Comparison of ENCODE assay signal across 9 mouse cellular contexts in the genomic region with DNA sequence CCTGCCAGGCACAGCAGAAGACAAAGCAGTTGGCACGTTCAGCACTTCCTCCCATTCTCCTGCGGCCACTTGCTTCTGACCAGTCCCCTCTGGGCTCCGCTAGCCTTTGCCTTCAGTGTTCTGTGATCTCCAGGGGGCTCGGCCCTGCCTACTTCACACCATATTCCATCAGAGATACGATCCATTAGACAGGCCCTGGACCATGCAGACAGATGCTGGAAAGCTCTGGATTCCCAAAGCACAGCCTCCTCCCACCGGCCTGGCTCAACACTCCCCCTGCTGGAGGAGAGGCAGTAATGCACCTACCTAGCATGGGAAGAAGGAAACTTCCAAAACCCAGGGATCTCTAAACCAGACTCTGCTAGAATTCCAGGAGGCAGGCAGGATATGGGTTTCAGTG. TPM values are rescaled to one million over a fixed set of nuclear protein-coding genes. Genes with fewer than 3 reads are reported as not detected.
A peak's percentile ranks its signal among the peaks of the same experiment; 100 is the strongest.
DNase-seq lines count a peak whose midpoint lies in the region; ATAC-seq and TF ChIP-seq lines count a peak whose summit lies in the region.
"Had no signal": no experiment of that assay in that cellular context is flagged by ENCODE, and none has a peak within 500 bp of the region (broad histone marks: within the 10 kb centered on the region; RNA-seq: fewer than 3 reads in every experiment).

No protein-coding gene starts in this region.

- DNase-seq in layer of hippocampus, adult 2 months (ENCODE audit: low spot score in 2 of 2): peak; percentile 44 to 71
- no peak for DNase-seq in layer of hippocampus, adult 9-11 months
- peak; percentile 47 for DNase-seq in MEL (ENCODE audit: low read depth, low spot score)
- peak; percentile 51 for DNase-seq in cerebellum, adult 8-10 months
- DNase-seq in gastrocnemius, postnatal 14 days: peak; percentile 56
- peak; percentile 62 for DNase-seq in limb, embryonic 11.5 days (ENCODE audit: low spot score)
- DNase-seq in neural tube, embryonic 11.5 days (ENCODE audit: low spot score): peak; percentile 66
- no peak for DNase-seq in urinary bladder, adult 2 months (ENCODE audit: low spot score)

- H3K36me3 ChIP-seq in MEL (ENCODE audit: control insufficient read depth in 1 of 2, insufficient read depth in 2 of 2, low read length in 2 of 2): no peaks in the 10 kb centered on the region
- H3K36me3 ChIP-seq in limb, embryonic 11.5 days (ENCODE audit: control insufficient read depth, insufficient read depth, low read length): no peaks in the 10 kb centered on the region
- no peaks in the 10 kb centered on the region for H3K36me3 ChIP-seq in neural tube, embryonic 11.5 days (ENCODE audit: control insufficient read depth, insufficient read depth, low read length)
- H3K36me3 ChIP-seq: embryonic facial prominence, embryonic 15.5 days had no signal

- no peaks in the 10 kb centered on the region for H3K79me2 ChIP-seq in MEL (ENCODE audit: control insufficient read depth, insufficient read depth, low read length, poor library complexity)

- H3K9ac ChIP-seq in MEL (ENCODE audit: control insufficient read depth, low read depth, low read length, poor library complexity, severe bottlenecking): no peak overlapping the region
- H3K9ac ChIP-seq in limb, embryonic 11.5 days (ENCODE audit: low read length): no peak overlapping the region
- H3K9ac ChIP-seq in neural tube, embryonic 11.5 days (ENCODE audit: low read length): no peak overlapping the region
- H3K9ac ChIP-seq: embryonic facial prominence, embryonic 15.5 days had no signal

- no peaks in the 10 kb centered on the region for H3K27me3 ChIP-seq in MEL (ENCODE audit: control insufficient read depth in 1 of 2, insufficient read depth in 2 of 2, low read length in 2 of 2)
- H3K27me3 ChIP-seq in limb, embryonic 11.5 days (ENCODE audit: control insufficient read depth, insufficient read depth, low read length): no peaks in the 10 kb centered on the region
- H3K27me3 ChIP-seq in neural tube, embryonic 11.5 days (ENCODE audit: control insufficient read depth, insufficient read depth, low read length): no peaks in the 10 kb centered on the region
- H3K27me3 ChIP-seq: embryonic facial prominence, embryonic 15.5 days had no signal

- H3K4me2 ChIP-seq in limb, embryonic 11.5 days (ENCODE audit: low read depth, severe bottlenecking): no peak overlapping the region
- no peak overlapping the region for H3K4me2 ChIP-seq in neural tube, embryonic 11.5 days (ENCODE audit: low read depth)
- H3K4me2 ChIP-seq: embryonic facial prominence, embryonic 15.5 days had no signal

- peak; percentile 99 for TF ChIP-seq CTCF in layer of hippocampus, adult 2 months (conservative IDR thresholded peaks at IDR 0.05)
- peak; percentile 81 to 93 (median 89) for TF ChIP-seq CTCF in MEL (IDR thresholded peaks at IDR 0.05 in 2 of 3, conservative IDR thresholded peaks at IDR 0.05 in 1 of 3; ENCODE audit: control insufficient read depth in 1 of 3, insufficient read depth in 1 of 3, low read depth in 2 of 3, low read length in 3 of 3, poor library complexity in 1 of 3, severe bottlenecking in 1 of 3)

- H3K9me3 ChIP-seq in MEL (replicated peaks; ENCODE audit: insufficient read depth, low read length): no peaks in the 10 kb centered on the region
- H3K9me3 ChIP-seq in limb, embryonic 11.5 days (ENCODE audit: control insufficient read depth, low read length): no peaks in the 10 kb centered on the region
- no peaks in the 10 kb centered on the region for H3K9me3 ChIP-seq in neural tube, embryonic 11.5 days (ENCODE audit: control insufficient read depth, low read length)
- H3K9me3 ChIP-seq: embryonic facial prominence, embryonic 15.5 days had no signal

- TF ChIP-seq EP300 in MEL (IDR thresholded peaks at IDR 0.05; ENCODE audit: low read depth in 1 of 2, low read length in 2 of 2): no peak

- WGBS in limb, embryonic 11.5 days: 36% methylated on average over 6 of the region's 6 CpGs
- WGBS in neural tube, embryonic 11.5 days: 30% methylated on average over 6 of the region's 6 CpGs

- no peak for ATAC-seq in limb, embryonic 11.5 days (ENCODE audit: insufficient number of reproducible peaks, low FRiP score, low TSS enrichment, low read depth)
- ATAC-seq in neural tube, embryonic 11.5 days (ENCODE audit: insufficient read depth, low FRiP score, low TSS enrichment): peak; percentile 49; the same call in 1 of the 2 replicates

- intact Hi-C loops in gastrocnemius, postnatal 14 days (cut with DNase I; ENCODE audit: low total_unique reads): loop anchor here (5.0 kb wide), 1 partner anchor 200 kb away; no protein-coding TSS in a partner anchor

- TF ChIP-seq POLR2A in MEL (IDR thresholded peaks at IDR 0.05; ENCODE audit: control insufficient read depth in 1 of 2, insufficient read depth in 1 of 2, low read depth in 1 of 2, low read length in 2 of 2, poor library complexity in 1 of 2): no peak

- no peak overlapping the region for H3K4me3 ChIP-seq in layer of hippocampus, adult 2 months
- no peak overlapping the region for H3K4me3 ChIP-seq in MEL (ENCODE audit: control insufficient read depth in 1 of 2, insufficient read depth in 1 of 2, low read depth in 2 of 2, low read length in 2 of 2)
- H3K4me3 ChIP-seq in limb, embryonic 11.5 days (ENCODE audit: low read depth, low read length): no peak overlapping the region
- H3K4me3 ChIP-seq in neural tube, embryonic 11.5 days (ENCODE audit: low read depth, low read length): no peak overlapping the region
- H3K4me3 ChIP-seq: embryonic facial prominence, embryonic 15.5 days had no signal

- TF ChIP-seq RAD21 in MEL (IDR thresholded peaks at IDR 0.05; ENCODE audit: low read depth, low read length): peak; percentile 60

- H3K27ac ChIP-seq in layer of hippocampus, adult 2 months: peak overlapping the region; percentile 36; the same call in 1 of the 2 replicates
- no peak overlapping the region for H3K27ac ChIP-seq in MEL (ENCODE audit: control insufficient read depth, low read depth, low read length)
- no peak overlapping the region for H3K27ac ChIP-seq in limb, embryonic 11.5 days (replicated peaks; ENCODE audit: low read depth, low read length)
- no peak overlapping the region for H3K27ac ChIP-seq in neural tube, embryonic 11.5 days (ENCODE audit: low read depth, low read length)
- H3K27ac ChIP-seq: embryonic facial prominence, embryonic 15.5 days had no signal

- H3K4me1 ChIP-seq in MEL (ENCODE audit: control insufficient read depth in 1 of 2, insufficient read depth in 2 of 2, low read length in 2 of 2): no peaks in the 10 kb centered on the region
- H3K4me1 ChIP-seq in limb, embryonic 11.5 days (ENCODE audit: control insufficient read depth, insufficient read depth, low read length): no peaks in the 10 kb centered on the region
- H3K4me1 ChIP-seq in neural tube, embryonic 11.5 days (ENCODE audit: control insufficient read depth, insufficient read depth, low read length): no peaks in the 10 kb centered on the region
- H3K4me1 ChIP-seq: embryonic facial prominence, embryonic 15.5 days had no signal

TF ChIP-seq in MEL, 35 proteins besides CTCF, POLR2A, EP300 and RAD21:
- TF ChIP-seq SMC3 (IDR thresholded peaks at IDR 0.05; ENCODE audit: low read depth, low read length) (peak; percentile 82), POLR2AphosphoS5 (IDR thresholded peaks at IDR 0.05; ENCODE audit: borderline replicate concordance, low read depth, low read length) (no peak), ZC3H11A (IDR thresholded peaks at IDR 0.05; ENCODE audit: low read depth, low read length) (peak; percentile 50)
TF ChIP-seq in MEL: peak in this region for 2.

RNA-seq across cellular contexts. Expression of a gene that starts 12.8 kb away (rescaled TPM):
- total RNA-seq in layer of hippocampus, adult 2 months (2021): 10 to 100 TPM; 59.1 to 62.3 TPM
- total RNA-seq in MEL (2012; rRNA removed): not detected in 2 replicates
- not detected for polyA plus RNA-seq in MEL (2012; ENCODE audit: insufficient read depth in 1 of 2, insufficient read length in 2 of 2, low read depth in 1 of 2, low replicate concordance in 2 of 2, missing spikeins in 1 of 2)
- 10 to 100 TPM; 49.3 to 51.9 TPM for total RNA-seq in gastrocnemius, postnatal 14 days (2021)
- polyA plus RNA-seq in limb, embryonic 11.5 days (2014; fragmentation: Nextera tagmentation; extraction: Ambion mirVana): 0.04 and 0.07 TPM in 2 replicates
- 0.05 and 0.58 TPM in 2 replicates for polyA plus RNA-seq in neural tube, embryonic 11.5 days (2014; fragmentation: Nextera tagmentation; extraction: Ambion mirVana)
- 9.1 and 10.5 TPM in 2 replicates for polyA plus RNA-seq in urinary bladder, adult 2 months (2012; rRNA removed)

RNA-seq across cellular contexts. Expression of a gene that starts 45.6 kb away (rescaled TPM):
- 100 to 1,000 TPM; 276 to 290 TPM for total RNA-seq in layer of hippocampus, adult 2 months (2021)
- 0.04 TPM in 1 of 2 replicates, not detected in the other for total RNA-seq in MEL (2012; rRNA removed)
- not detected for polyA plus RNA-seq in MEL (2012; ENCODE audit: insufficient read depth in 1 of 2, insufficient read length in 2 of 2, low read depth in 1 of 2, low replicate concordance in 2 of 2, missing spikeins in 1 of 2)
- total RNA-seq in gastrocnemius, postnatal 14 days (2021): under 1 TPM; 0.55 to 0.60 TPM
- 3.1 and 4.3 TPM in 2 replicates for polyA plus RNA-seq in limb, embryonic 11.5 days (2014; fragmentation: Nextera tagmentation; extraction: Ambion mirVana)
- polyA plus RNA-seq in neural tube, embryonic 11.5 days (2014; fragmentation: Nextera tagmentation; extraction: Ambion mirVana): 2.6 and 3.6 TPM in 2 replicates
- polyA plus RNA-seq in urinary bladder, adult 2 months (2012; rRNA removed): 15.9 and 21.1 TPM in 2 replicates

Comparison
In these comparisons a context has a peak if more than half of its experiments do, and no peak if none do; other contexts are left out.
1. DNase-seq: peak in layer of hippocampus, adult 2 months (2 of 2), MEL (single experiment), cerebellum, adult 8-10 months (single experiment), gastrocnemius, postnatal 14 days (single experiment), limb, embryonic 11.5 days (single experiment) and neural tube, embryonic 11.5 days (single experiment); none in layer of hippocampus, adult 9-11 months (single experiment) and urinary bladder, adult 2 months (single experiment).